Mouse (Mus musculus) embryo, embryonic 10 days (tissue): ENCODE measurements at regions not wholly inside any gene's neighbourhood (a gene's known extent, or its start where the extent isn't known, plus 50 kb on each side); places are given as distances from the start of the nearest gene placed in this dataset.

Experiments
- DNase-seq: peaks from one replicate; pipeline ENCODE4 v3.0.0-alpha.2; 2015; ENCODE audit warnings: low spot score

- no peak for DNase-seq
These were observed 248.6 kb upstream of the Ndst4 start for GRCm38 (mm10) chr3:125155319-125155718.

DNA sequence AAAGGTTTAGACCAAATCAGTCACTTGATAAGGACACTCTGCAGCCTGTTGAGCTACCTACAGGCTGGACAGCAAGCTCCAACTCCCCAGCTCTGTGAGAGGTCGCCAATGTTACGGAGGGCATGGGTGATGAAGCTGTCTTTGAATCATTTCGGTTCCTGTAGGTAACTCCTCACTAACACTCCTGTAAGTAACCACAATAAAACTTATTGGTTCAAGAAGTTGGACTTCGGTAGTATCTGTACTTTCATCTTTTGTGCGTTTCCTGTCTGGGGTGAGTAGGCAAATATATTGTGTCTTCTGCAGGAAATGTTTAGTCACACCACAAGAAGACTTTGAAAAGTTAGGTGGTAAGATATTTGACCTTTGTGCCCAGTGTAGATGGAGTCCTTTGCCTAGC is 244.1 kb upstream of the Ndst4 start:
- no peak for DNase-seq

DNA sequence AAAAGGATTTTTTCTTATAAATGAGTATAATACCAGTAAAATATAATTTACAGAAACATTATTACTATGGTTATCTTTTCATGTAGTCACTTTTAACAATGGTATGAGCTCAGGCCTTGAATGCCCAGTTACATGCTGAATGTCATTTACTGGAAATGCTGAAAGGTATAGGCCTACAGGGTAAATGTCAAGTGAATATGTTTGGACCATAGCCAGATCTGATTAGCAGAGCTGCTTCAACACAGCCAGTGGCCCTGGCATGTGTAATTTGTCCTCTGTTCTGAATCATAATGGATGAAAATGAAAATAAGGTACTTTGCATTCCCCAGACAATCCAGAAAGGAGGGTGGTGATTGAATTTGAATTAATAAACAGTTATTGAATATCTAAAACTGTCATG is 213.3 kb upstream of the Ndst4 start:
- no peak for DNase-seq

DNA sequence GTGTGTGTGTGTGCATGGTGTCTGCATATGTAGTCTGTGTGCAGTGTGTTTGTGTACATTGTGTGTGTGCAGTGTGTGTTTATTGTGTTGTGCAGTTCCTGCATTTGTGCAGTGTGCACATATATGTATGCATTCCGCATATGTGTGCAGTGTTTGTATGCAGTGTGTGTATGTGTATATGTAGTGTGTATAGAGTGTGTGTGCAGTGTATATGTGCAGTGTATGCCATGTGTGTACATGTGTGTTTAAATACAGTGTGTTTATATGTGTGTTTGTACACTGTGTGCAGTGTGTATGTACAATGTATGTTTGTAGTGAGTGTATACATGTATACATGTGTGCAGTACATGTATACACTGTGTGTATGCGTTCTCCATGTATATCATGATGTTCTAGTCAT is 183.0 kb upstream of the Ndst4 start:
- no peak for DNase-seq

DNA sequence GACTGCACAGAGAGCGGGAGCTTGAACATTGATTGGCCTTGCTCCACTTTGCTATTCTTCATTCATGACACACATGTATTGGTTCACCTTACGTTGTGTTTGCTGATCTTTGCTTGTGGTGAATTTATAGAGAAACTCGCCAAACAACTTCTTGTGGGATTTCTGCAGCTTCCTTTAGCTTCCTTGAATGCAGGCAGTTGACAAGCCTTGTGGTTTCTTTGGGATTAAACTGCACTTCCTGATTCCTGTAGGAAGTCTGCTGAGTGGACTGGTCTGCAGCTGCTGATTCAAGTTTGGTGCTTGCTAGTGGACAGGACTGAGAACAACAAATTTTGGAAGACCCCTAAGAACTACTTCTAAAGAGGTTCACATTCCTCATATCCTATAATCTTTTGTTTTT is 152.8 kb upstream of the Ndst4 start:
- DNase-seq, result no peak

DNA sequence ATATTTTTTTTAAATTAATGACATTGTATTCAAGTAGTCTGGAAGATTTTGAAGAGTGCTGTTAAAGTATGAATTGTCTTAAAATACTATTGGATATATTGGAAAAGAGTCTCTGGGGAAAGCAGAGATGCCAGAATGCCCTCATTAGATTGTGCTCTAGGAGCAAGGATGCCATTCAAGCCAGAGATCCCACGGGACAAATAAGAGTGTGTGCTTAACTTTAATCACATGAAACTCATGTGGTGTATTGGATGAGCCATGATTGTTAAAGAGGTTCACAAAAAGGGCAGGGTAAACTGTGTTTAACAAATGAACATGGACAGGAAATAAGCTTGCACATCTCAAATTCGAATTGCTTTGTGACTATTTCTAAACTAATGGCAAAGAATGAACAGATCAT is 143.0 kb upstream of the Ndst4 start:
- DNase-seq, result no peak

DNA sequence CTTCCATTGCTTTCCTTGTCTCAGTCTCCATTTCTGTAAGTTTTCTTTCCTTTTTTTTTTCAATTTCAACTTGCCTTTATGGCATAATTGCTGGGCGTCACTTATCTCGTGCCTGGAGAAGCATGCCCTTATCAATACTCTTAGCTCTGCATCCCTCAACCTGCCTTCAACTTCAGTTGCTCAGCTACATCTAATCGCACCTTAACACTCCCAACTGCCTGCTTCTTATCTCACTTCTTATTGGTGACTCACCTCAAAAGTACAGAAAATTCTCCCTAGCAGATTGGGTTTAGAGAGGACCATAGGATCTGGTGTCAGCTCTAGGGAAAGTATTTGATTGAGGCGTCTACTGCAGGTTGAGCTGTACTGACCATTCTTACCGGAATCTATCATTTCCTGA is 133.2 kb upstream of the Ndst4 start:
- no peak for DNase-seq

GRCm38 (mm10) chr3:125271215-125271614 is 132.7 kb upstream of the Ndst4 start:
- no peak for DNase-seq

DNA sequence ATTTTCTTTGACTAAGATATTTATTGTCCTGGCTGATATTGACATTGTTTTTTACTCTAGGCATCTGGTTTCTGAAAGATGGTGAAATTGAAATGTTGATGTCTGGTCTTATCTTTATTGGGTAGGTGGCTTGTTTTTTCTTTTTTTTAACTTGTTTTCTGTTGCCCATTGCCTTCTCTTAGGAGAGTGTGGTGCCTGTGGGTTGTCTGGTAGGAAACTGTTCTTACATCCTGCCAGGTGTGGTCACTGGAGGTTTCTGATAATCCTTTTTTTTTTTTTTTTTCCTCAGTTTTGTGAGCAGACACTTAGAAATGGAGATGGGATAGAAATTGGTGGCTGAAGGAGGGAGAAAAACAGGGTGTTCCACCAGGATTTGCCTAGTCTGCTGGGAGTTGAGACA is 125.3 kb upstream of the Ndst4 start:
- DNase-seq, result no peak

- no peak for DNase-seq
These were observed 124.9 kb upstream of the Ndst4 start for GRCm38 (mm10) chr3:125279007-125279406.

DNA sequence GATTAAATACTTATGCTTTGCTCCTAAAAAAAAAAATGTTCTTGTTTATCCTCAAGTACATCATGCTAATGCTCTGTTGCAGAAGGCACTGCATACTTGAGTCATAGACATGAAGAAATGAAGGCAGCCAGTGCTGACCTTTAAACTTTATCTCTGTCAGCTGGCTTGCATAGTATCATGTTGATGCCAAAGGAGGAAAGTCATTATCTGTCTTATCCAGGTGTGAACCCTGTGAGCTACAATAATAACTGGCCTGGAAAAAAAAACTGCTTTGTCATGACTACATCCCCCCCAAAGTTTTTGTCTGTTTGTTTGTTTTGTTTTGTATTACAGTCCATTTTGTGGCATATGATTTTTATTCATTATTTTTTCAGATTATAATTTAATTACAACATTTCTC is 124.3 kb upstream of the Ndst4 start:
- DNase-seq, result no peak

DNA sequence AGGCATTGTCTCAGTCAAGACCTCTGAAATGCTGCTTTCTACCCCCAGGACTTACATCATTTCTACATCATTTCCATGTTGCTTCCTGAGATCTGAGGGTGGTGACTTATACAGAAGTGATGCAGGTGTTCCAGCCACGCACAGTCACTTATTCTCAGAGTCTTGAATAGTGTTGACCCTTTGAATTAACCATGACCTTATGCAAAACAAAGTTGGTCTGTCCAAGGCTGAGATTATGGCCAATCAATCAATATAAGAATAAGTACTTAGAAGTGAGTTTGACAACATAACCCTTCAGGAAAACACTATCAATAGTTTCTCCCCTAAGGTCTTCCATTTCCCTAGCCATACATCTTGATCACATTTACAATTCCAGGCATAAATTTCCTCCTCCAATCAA is 115.3 kb upstream of the Ndst4 start:
- no peak for DNase-seq

DNA sequence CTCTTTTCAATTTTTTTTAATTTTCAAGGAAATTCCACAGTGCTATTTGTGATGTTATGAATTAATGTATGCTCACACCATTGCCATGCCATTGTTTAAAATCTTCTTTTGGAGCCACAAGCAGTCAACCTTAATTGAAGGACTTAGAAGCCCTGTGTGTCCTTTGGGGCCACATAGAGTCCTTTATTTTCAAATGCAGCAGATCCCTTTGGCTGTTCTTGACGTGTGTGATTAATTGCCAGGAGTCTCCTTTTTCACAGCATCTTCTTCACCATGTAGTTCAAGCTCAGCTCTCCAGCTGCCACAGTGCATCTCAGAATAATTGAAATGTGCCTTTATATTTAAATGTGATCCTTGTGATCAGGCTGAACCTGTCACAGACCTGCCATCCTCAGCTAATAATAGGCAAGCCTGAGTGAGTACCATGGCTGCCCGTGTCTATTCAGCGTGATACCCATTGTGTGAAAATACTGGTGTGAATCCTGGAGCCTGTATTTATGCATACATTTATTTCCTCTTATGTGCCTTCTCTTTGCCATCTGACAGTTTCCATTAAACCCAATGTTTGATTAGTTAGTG is 114.4 kb upstream of the Ndst4 start:
- peak; percentile 6 for DNase-seq

DNA sequence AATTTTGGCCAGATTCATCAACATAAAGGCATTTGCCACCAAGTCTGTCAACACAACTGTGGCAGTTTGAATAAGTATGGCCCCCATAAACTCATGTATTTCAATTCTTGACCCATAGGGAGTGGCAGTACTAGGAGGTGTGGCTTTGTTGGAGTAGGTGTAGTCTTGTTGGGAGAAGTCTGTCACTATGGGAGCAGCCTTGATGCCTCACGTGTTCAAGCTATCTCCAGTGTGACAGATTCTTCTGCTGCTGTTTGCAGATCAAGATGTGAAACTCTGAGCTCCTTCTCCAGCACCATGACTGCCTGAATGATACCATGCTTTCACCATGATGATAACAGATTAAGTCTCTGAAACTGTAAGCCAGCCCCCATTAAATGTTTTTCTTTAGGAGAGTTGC is 97.2 kb upstream of the Ndst4 start:
- no peak for DNase-seq

DNA sequence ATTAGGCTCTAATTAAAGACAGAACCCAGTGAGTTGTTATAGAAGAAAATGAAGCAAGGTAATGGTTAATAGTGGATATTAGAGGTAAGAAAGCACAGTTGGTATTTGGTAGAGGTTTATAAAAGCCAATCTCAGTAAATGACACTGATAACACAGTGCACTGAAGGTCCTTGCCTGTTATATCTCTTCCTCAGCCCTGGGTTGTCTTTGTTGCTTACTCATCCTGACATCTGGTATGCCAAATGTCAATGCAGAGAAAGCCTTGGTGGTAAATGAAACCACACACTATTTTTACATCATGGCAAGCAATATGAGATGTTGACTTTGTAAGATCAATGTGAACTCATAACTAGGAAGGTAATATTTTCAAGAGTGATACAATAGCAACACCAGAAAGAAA is 76.8 kb upstream of the Ndst4 start:
- DNase-seq, result no peak

DNA sequence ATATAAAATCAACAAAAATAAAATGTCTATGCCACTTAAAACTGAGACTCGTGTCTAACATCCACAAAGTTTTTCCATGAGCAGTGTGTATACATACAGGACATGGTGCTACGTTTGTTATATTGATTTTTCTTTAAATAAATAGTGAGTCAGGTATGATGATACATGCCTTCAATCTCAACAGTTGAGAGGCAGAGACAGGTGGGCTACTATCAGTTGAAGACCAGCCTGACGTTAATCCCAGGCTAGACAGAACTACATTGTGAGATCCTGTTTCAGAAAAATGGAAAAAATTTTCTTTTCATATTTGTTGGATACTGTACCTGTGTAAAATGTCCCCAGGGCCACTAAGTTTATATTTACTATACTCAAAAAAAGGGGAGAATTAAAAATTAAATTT is 66.5 kb upstream of the Ndst4 start:
- DNase-seq, result no peak

DNA sequence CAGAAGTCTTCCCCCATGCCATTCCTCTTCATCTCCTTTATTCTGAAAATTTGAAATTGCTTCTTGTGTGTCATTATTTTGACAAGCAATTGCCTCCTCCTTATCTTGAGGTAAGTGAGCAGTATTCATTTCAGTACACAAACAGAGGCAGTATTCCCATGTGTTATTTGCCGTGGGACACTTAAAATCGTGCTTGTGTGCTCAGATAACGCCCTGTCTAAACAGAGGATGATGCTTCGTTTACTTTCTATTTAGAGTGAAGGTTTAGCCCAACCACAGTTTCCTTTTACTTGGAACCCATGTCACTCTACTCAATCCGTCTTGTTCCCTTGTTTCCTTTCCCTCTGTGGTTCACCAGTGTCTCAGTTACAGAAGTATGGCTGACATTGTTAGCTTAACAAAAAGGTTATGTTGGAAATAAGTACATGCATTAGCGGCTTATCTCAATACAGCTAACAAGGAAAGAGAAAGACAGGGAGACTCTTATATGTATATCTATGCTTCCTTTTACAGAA is 65.6 kb upstream of the Ndst4 start:
- DNase-seq, result no peak
